Mouse (Mus musculus): ENCODE results near the gene Olfr56. TPM values are rescaled to one million over a fixed set of nuclear protein-coding genes. Genes with fewer than 3 reads are reported as not detected.

The Olfr56 gene
- polyA plus RNA-seq, 1 experiment from 2014 or later: not detected

GRCm38 (mm10) chr11:49087830-49088616 is 109.3 kb downstream of the Olfr56 start:
- Histone ChIP-seq H3K27ac (no peak overlapping the region), H3K9ac (no peak overlapping the region), H3K4me2 (replicated peaks) (peak overlapping the region; percentile 38), H3K9me3 (no peaks in the 10 kb centered on the region), H3K4me1 (peaks cover 7% of the 10 kb centered on the region; the same call in 1 of the 2 replicates), H3K4me3 (no peak overlapping the region), H3K27me3 (0 out of 2 replicates have a peak, but pooled peaks cover 2% of the 10 kb centered on the region), H3K36me3 (no peaks in the 10 kb centered on the region)
- WGBS: 44% methylated on average over 22 of the region's 22 CpGs
- 0 out of 2 replicates have a peak, but pooled peaks have one; percentile 28 for ATAC-seq (ENCODE audit: low FRiP score, low read depth)

DNA sequence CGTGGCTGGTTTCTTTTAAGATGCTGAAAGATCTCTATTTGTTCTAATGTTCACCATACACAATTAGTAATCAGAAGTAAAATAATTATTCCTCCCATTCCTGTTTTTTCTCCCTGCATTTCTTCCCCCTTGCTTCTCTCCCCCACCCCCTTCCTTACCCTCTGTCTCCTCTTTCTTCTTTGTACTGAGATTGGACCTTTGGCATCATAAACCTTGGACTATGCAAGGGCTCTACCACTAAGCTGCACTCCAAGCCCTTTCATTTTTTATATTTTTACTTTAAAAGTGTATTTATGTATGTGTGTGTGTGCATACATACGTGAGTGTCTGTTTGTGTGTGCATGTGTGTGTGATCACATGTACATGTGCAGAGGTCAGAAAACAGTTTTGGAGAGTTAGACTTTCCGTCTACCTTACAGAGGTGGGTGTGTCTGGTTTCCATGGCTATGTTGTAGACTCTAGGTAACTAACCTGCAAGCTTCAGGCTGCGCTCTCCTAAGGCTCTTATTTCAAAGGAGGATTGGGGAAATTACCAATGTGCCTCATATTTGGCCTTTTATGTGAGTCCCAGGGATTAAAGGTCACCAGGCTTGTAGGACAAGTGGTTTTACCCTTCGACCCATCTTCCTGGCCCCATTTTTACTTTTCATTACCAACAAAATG is 110.4 kb downstream of the Olfr56 start:
- H3K4me3 ChIP-seq: no peak overlapping the region
- H3K4me2 ChIP-seq (replicated peaks): no peak overlapping the region
- peaks cover 7% of the 10 kb centered on the region; the same call in 1 of the 2 replicates for H3K4me1 ChIP-seq
- H3K36me3 ChIP-seq: no peaks in the 10 kb centered on the region
- ATAC-seq (ENCODE audit: low FRiP score, low read depth): no peak
- H3K9me3 ChIP-seq: no peaks in the 10 kb centered on the region
- H3K27me3 ChIP-seq: 0 out of 2 replicates have a peak, but pooled peaks cover 2% of the 10 kb centered on the region
- no peak overlapping the region for H3K9ac ChIP-seq
- no peak overlapping the region for H3K27ac ChIP-seq
- 81% methylated on average over 5 of the region's 5 CpGs for whole genome bisulfite sequencing

GRCm38 (mm10) chr11:49089735-49090507 is 111.2 kb downstream of the Olfr56 start:
- H3K36me3 ChIP-seq: no peaks in the 10 kb centered on the region
- no peaks in the 10 kb centered on the region for H3K9me3 ChIP-seq
- no peak overlapping the region for H3K4me3 ChIP-seq
- no peak overlapping the region for H3K4me2 ChIP-seq (replicated peaks)
- H3K4me1 ChIP-seq: peaks cover 7% of the 10 kb centered on the region; the same call in 1 of the 2 replicates
- 0 out of 2 replicates have a peak, but pooled peaks cover 2% of the 10 kb centered on the region for H3K27me3 ChIP-seq
- no peak overlapping the region for H3K27ac ChIP-seq
- ATAC-seq (ENCODE audit: low FRiP score, low read depth): no peak
- H3K9ac ChIP-seq: no peak overlapping the region
- 85% methylated on average over 3 of the region's 3 CpGs for WGBS

GRCm38 (mm10) chr11:49090551-49090950 is 111.9 kb downstream of the Olfr56 start:
- Histone ChIP-seq H3K9ac (no peak overlapping the region), H3K36me3 (no peaks in the 10 kb centered on the region), H3K27me3 (0 out of 2 replicates have a peak, but pooled peaks cover 2% of the 10 kb centered on the region), H3K4me3 (no peak overlapping the region), H3K4me2 (replicated peaks) (no peak overlapping the region), H3K4me1 (peaks cover 7% of the 10 kb centered on the region; the same call in 1 of the 2 replicates), H3K9me3 (no peaks in the 10 kb centered on the region), H3K27ac (no peak overlapping the region)
- WGBS: 89% methylated on average over 5 of the region's 5 CpGs
- ATAC-seq (ENCODE audit: low FRiP score, low read depth): no peak

DNA sequence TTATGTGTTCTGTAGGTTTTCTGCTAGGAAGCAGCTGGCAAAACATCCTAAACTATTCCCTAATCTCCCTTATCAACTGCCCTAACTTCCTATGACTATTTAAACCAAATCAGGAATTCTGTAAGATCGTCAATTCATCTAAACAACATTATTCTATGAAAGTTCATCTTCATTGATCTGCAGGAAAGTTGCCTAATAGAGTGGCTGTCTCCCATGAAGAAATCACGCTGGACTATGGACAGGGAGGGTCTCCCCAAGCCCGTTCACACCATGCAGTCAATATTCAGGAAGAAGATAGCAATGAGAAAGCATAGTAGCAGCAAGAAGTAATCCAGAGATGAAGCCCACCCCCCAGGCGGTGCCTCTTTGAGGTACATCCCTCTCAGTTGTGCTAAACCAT is 112.5 kb downstream of the Olfr56 start:
- no peak overlapping the region for H3K4me3 ChIP-seq
- H3K36me3 ChIP-seq: no peaks in the 10 kb centered on the region
- H3K9me3 ChIP-seq: no peaks in the 10 kb centered on the region
- no peak for ATAC-seq (ENCODE audit: low FRiP score, low read depth)
- H3K9ac ChIP-seq: no peak overlapping the region
- no peak overlapping the region for H3K4me2 ChIP-seq (replicated peaks)
- H3K4me1 ChIP-seq: peaks cover 7% of the 10 kb centered on the region; the same call in 1 of the 2 replicates
- 80% methylated on average over 4 of the region's 4 CpGs for WGBS
- H3K27me3 ChIP-seq: 0 out of 2 replicates have a peak, but pooled peaks cover 2% of the 10 kb centered on the region
- no peak overlapping the region for H3K27ac ChIP-seq

DNA sequence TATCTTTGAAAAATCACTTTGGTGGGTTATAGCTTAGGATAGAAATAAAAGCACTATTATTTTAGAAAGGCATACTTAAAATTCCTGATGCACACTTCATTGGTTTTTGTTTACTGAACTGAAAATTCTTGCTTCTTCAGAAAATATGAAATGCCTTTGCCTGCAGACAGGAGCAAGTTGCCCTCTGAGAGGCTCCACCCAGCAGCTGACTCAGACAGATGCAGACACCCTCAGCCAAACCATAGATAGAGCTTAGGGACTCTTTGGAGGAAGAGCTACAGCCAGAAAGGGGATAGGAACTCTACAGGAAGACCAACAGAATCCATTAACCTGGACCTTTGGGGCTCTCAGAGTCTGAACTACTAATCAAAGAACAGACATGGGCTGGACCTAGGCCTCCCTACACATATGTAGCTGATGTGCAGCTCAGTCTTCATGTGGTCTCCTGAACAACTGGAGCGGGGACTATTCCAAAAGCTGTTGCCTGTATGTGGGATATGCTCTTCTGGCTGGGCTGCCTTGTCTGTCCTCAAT is 113.4 kb downstream of the Olfr56 start:
- Histone ChIP-seq H3K9me3 (no peaks in the 10 kb centered on the region), H3K36me3 (no peaks in the 10 kb centered on the region), H3K4me2 (replicated peaks) (no peak overlapping the region), H3K9ac (no peak overlapping the region), H3K4me3 (no peak overlapping the region), H3K4me1 (peaks cover 7% of the 10 kb centered on the region; the same call in 1 of the 2 replicates), H3K27me3 (0 out of 2 replicates have a peak, but pooled peaks cover under 1% of the 10 kb centered on the region), H3K27ac (no peak overlapping the region)
- WGBS: 86% methylated on average over 1 of the region's 1 CpGs
- ATAC-seq (ENCODE audit: low FRiP score, low read depth): no peak

DNA sequence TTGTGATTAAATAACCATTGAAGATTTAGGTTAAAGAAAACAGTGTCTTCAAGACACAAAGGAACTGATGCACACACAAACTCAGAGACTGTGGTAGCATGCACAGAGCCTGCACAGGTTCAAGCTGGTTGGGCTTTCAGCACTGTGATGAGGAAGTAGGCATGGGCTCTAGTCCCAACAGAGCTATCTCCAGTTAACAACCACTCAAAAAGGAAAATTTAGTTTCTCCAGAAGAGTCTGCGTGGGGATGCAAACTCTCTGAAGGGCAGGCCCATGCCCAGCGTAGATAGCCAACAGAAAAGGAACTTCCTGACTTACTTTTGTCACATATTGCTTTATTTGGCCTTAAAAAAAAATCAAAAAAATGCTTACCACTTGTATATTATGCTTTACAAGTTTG is 114.1 kb downstream of the Olfr56 start:
- H3K4me2 ChIP-seq (replicated peaks): no peak overlapping the region
- no peaks in the 10 kb centered on the region for H3K36me3 ChIP-seq
- H3K4me3 ChIP-seq: no peak overlapping the region
- peaks cover 6% of the 10 kb centered on the region; the same call in 1 of the 2 replicates for H3K4me1 ChIP-seq
- no peak overlapping the region for H3K9ac ChIP-seq
- no peaks in the 10 kb centered on the region for H3K9me3 ChIP-seq
- no peak for ATAC-seq (ENCODE audit: low FRiP score, low read depth)
- H3K27ac ChIP-seq: no peak overlapping the region
- no peaks in the 10 kb centered on the region for H3K27me3 ChIP-seq
- 88% methylated on average over 2 of the region's 2 CpGs for WGBS

DNA sequence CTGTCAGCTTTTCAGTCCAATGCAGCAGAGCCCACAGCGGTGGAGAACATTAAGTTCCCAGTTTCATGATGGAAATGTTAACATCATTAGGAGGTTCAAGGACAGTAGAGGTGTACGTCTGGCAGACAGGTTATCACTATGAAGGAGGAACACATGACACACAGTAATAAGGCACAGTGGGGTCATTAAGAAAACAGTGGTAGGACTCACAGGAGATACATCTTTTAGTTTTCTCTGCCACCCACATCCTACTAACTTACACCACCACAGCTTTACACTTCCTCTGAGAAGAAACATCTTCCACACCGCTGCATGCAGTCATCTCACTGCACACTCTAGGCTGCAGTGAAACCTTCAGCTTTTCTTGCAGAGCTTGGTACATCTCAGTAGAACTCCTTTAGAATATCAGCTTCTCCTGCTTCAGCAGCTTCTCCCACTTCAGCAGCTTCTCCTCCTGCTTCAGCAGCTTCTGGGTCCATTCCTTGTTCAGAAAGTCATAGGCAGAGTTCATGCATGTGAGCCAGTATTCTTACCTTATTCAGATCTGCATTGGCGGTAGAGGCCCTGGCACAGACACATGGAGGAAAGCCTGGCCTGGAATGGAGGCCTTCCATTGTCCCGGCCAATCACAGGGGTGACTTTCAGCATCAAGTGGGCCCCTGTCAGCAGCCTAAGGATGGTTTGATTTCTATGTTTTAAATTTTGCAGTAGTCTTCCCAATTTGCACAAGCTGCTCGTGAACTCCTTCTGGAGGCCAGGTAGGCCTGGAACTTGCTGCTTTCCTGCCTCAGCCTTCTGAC is 115.4 kb downstream of the Olfr56 start:
- H3K27ac ChIP-seq: no peak overlapping the region
- H3K36me3 ChIP-seq: no peaks in the 10 kb centered on the region
- no peaks in the 10 kb centered on the region for H3K9me3 ChIP-seq
- H3K4me1 ChIP-seq: no peaks in the 10 kb centered on the region
- no peak overlapping the region for H3K4me2 ChIP-seq (replicated peaks)
- no peaks in the 10 kb centered on the region for H3K27me3 ChIP-seq
- H3K9ac ChIP-seq: no peak overlapping the region
- WGBS: 78% methylated on average over 6 of the region's 6 CpGs
- no peak overlapping the region for H3K4me3 ChIP-seq
- ATAC-seq (ENCODE audit: low FRiP score, low read depth): no peak

GRCm38 (mm10) chr11:49095367-49095766 is 116.7 kb downstream of the Olfr56 start:
- H3K27me3 ChIP-seq: no peaks in the 10 kb centered on the region
- H3K36me3 ChIP-seq: no peaks in the 10 kb centered on the region
- H3K4me2 ChIP-seq (replicated peaks): no peak overlapping the region
- no peaks in the 10 kb centered on the region for H3K9me3 ChIP-seq
- H3K9ac ChIP-seq: no peak overlapping the region
- WGBS: 85% methylated on average over 4 of the region's 4 CpGs
- no peak overlapping the region for H3K4me3 ChIP-seq
- ATAC-seq (ENCODE audit: low FRiP score, low read depth): no peak
- H3K27ac ChIP-seq: no peak overlapping the region
- no peaks in the 10 kb centered on the region for H3K4me1 ChIP-seq

DNA sequence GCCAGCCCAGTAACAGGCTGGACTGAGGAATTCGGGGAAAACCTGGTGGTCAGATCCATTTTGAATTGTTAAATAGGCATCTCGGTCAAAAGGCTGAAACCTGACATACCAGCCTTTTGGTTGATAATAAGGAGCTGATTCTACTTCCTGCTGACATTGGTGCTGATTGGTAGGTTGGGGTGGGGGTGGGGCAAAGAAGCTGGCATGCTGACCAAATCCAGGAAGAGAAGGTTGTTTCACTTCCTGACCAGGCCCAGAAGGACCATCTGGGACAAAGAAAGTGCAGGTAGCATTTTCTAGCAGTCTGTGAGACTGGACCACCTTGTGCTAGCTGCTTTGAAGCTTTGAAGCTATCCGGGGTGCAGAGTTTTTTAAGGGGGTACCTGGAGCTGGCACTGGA is 121.7 kb downstream of the Olfr56 start:
- WGBS: 80% methylated on average over 3 of the region's 3 CpGs
- H3K36me3 ChIP-seq: no peaks in the 10 kb centered on the region
- no peak overlapping the region for H3K27ac ChIP-seq
- H3K4me2 ChIP-seq (replicated peaks): no peak overlapping the region
- H3K4me3 ChIP-seq: no peak overlapping the region
- no peak for ATAC-seq (ENCODE audit: low FRiP score, low read depth)
- no peaks in the 10 kb centered on the region for H3K9me3 ChIP-seq
- H3K9ac ChIP-seq: no peak overlapping the region
- H3K27me3 ChIP-seq: no peaks in the 10 kb centered on the region
- H3K4me1 ChIP-seq: no peaks in the 10 kb centered on the region

DNA sequence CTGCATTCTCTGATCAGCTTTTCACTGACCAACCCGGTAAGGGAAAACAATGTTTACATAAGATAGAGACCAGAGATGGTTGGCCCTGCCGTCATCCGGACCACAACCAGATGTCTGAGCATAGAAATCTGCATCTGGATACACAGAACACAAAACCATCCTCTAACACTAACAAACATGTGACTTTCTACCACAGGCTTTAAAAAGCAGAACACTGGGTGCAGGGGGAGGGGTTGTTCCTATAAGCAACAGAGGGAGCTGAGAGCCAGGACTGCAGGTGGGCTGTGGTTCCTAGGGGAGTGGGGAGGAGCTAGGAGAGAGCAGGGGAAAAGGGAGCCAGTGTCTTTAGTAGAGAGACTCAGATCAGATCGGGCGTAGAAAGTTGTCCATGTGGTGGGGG is 122.8 kb downstream of the Olfr56 start:
- Histone ChIP-seq H3K9ac (no peak overlapping the region), H3K4me3 (no peak overlapping the region), H3K9me3 (no peaks in the 10 kb centered on the region), H3K4me2 (replicated peaks) (no peak overlapping the region), H3K36me3 (no peaks in the 10 kb centered on the region), H3K27me3 (no peaks in the 10 kb centered on the region), H3K4me1 (no peaks in the 10 kb centered on the region), H3K27ac (no peak overlapping the region)
- WGBS: 60% methylated on average over 5 of the region's 5 CpGs
- ATAC-seq (ENCODE audit: low FRiP score, low read depth): no peak

Data from limb, embryonic 13.5 days (tissue).